Mouse (Mus musculus) bone marrow macrophage, adult 2 months (primary cell): Measurements from ENCODE around the gene Cyp1a1.

ENCODE experiments used
- CTCF ChIP-seq: IDR thresholded peaks from 2 replicates; pipeline ENCODE4 v1.5.1; 2012; ENCODE audit warnings: low read depth, mild to moderate bottlenecking, low read length, moderate library complexity
- POLR2A ChIP-seq: IDR thresholded peaks from 2 replicates; pipeline ENCODE4 v1.6.1; 2012; ENCODE audit warnings: mild to moderate bottlenecking, low read depth, low read length, borderline replicate concordance

- no peak for TF ChIP-seq POLR2A
- no peak for TF ChIP-seq CTCF
These were observed 29.9 kb upstream of the Cyp1a1 start for GRCm38 (mm10) chr9:57657843-57658242.
